Mouse (Mus musculus) G1E-ER4 (cell line): Measurements from ENCODE around the gene Prkcq. TPM values are rescaled to one million over a fixed set of nuclear protein-coding genes. Genes with fewer than 3 reads are reported as not detected.

ENCODE experiments used
- GATA1 ChIP-seq: IDR thresholded peaks from one replicate; pipeline ENCODE4 v1.8.0; 2012; ENCODE audit warnings: low read length, inconsistent platforms
- polyA plus RNA-seq: library from polyadenylated mRNA; stranded (reverse); fragments of >175 nt; gene quantifications from 2 replicates; pipeline ENCODE4 v1.2.3, GENCODE M21; 2012

Gene Prkcq
- polyA plus RNA-seq, 1 experiment, result not detected

GRCm38 (mm10) chr2:11174101-11174500 lies 2.2 kb downstream of the Prkcq start:
- TF ChIP-seq GATA1, result no peak

GRCm38 (mm10) chr2:11177880-11178279 lies 6.0 kb downstream of the Prkcq start:
- TF ChIP-seq GATA1, result no peak

GRCm38 (mm10) chr2:11181510-11181909 lies 9.6 kb downstream of the Prkcq start:
- TF ChIP-seq GATA1, result no peak

- TF ChIP-seq GATA1, result no peak
Observed at GRCm38 (mm10) chr2:11182096-11182495, 10.2 kb downstream of the Prkcq start.

- no peak for TF ChIP-seq GATA1
Observed at GRCm38 (mm10) chr2:11183991-11184390, 12.1 kb downstream of the Prkcq start.

- no peak for TF ChIP-seq GATA1
Observed at GRCm38 (mm10) chr2:11186586-11186985, 14.7 kb downstream of the Prkcq start.

GRCm38 (mm10) chr2:11187166-11187565 lies 15.3 kb downstream of the Prkcq start:
- no peak for TF ChIP-seq GATA1

- no peak for TF ChIP-seq GATA1
Observed at GRCm38 (mm10) chr2:11188279-11188678, 16.4 kb downstream of the Prkcq start.

- no peak for TF ChIP-seq GATA1
Observed at GRCm38 (mm10) chr2:11189150-11189767, 17.4 kb downstream of the Prkcq start.

- no peak for TF ChIP-seq GATA1
Observed at GRCm38 (mm10) chr2:11192281-11193098, 20.6 kb downstream of the Prkcq start.

GRCm38 (mm10) chr2:11193099-11193618 lies 21.3 kb downstream of the Prkcq start:
- TF ChIP-seq GATA1, result no peak

- TF ChIP-seq GATA1, result no peak
Observed at GRCm38 (mm10) chr2:11194732-11195340, 22.9 kb downstream of the Prkcq start.

- no peak for TF ChIP-seq GATA1
Observed at GRCm38 (mm10) chr2:11196071-11196470, 24.2 kb downstream of the Prkcq start.

GRCm38 (mm10) chr2:11196952-11197559 lies 25.1 kb downstream of the Prkcq start:
- no peak for TF ChIP-seq GATA1

GRCm38 (mm10) chr2:11199624-11200023 lies 27.7 kb downstream of the Prkcq start:
- TF ChIP-seq GATA1, result no peak

GRCm38 (mm10) chr2:11202841-11203240 lies 30.9 kb downstream of the Prkcq start:
- TF ChIP-seq GATA1, result no peak
